Comparison of ENCODE assay signal across 14 mouse cellular contexts in genomic region chr17:32262831-32263559, GRCm38 (mm10). TPM values are rescaled to one million over a fixed set of nuclear protein-coding genes. Genes with fewer than 3 reads are reported as not detected.
DNase-seq lines count a peak whose midpoint lies in the region.
"Had no signal": no experiment of that assay in that cellular context is flagged by ENCODE, and none has a peak within 500 bp of the region (broad histone marks: within the 10 kb centered on the region; RNA-seq: fewer than 3 reads in every experiment).

No protein-coding gene starts in this region.

- intact Hi-C loops in heart, postnatal 25 days (cut with DNase I) = no loop called here

- peak; percentile 37 for DNase-seq in cerebellum, adult 11-12 months
- no peak for DNase-seq in cerebellum, adult 9-11 months
- peak; percentile 52 for DNase-seq in adipocyte (ENCODE audit: low spot score)
- DNase-seq in cerebellum, postnatal 14 days = peak; percentile 23 to 45
- peak; percentile 26 for DNase-seq in layer of hippocampus, adult 9-10 months (ENCODE audit: low spot score)
- DNase-seq in heart, postnatal 25 days (ENCODE audit: low spot score) = no peak
- DNase-seq in embryo, embryonic 10 days (ENCODE audit: low spot score) = no peak
- no peak for DNase-seq in spleen, postnatal 14 days (ENCODE audit: low spot score in 2 of 2)
- DNase-seq: gastrocnemius, postnatal 10 days; heart, adult 11 months; heart, postnatal 36 days; right cerebral cortex, postnatal 14 days; spleen, adult 18-20 months; thymus, postnatal 36 days had no signal

RNA-seq across cellular contexts. Expression of gene Brd4, which starts 21.5 kb away (rescaled TPM):
- 10 to 100 TPM; 50.9 to 57.5 TPM for total RNA-seq in heart, postnatal 25 days (2021)

RNA-seq across cellular contexts. Expression of gene Akap8, which starts 58.0 kb away (rescaled TPM):
- total RNA-seq in heart, postnatal 25 days (2021) = 10 to 100 TPM; 37.2 to 51.5 TPM

Comparison
In these comparisons a context has a peak if more than half of its experiments do, and no peak if none do; other contexts are left out.
1. DNase-seq: peak in cerebellum, adult 11-12 months (single experiment), adipocyte (single experiment), cerebellum, postnatal 14 days (2 of 2) and layer of hippocampus, adult 9-10 months (single experiment); none in cerebellum, adult 9-11 months (single experiment), heart, postnatal 25 days (single experiment), embryo, embryonic 10 days (single experiment) and spleen, postnatal 14 days (0 of 2).